Mouse (Mus musculus) ES-E14 (cell line): ENCODE data around the gene Dock3.

ENCODE experiments used
- CHD2 ChIP-seq: IDR thresholded peaks from 2 replicates; pipeline ENCODE4 v1.6.1; 2014; ENCODE audit warnings: mild to moderate bottlenecking, low read depth, low read length, inconsistent platforms
- HCFC1 ChIP-seq: IDR thresholded peaks from 2 replicates; pipeline ENCODE4 v1.6.1; 2012; ENCODE audit warnings: low read length, inconsistent platforms, borderline replicate concordance; ENCODE audit not compliant: insufficient read depth
- MAFK ChIP-seq: IDR thresholded peaks from 2 replicates; pipeline ENCODE4 v1.6.1; 2014; ENCODE audit warnings: mild to moderate bottlenecking, low read depth, low read length, inconsistent platforms; ENCODE audit not compliant: insufficient read depth
- ZC3H11A ChIP-seq: IDR thresholded peaks from 2 replicates; pipeline ENCODE4 v1.6.1; 2012; ENCODE audit warnings: low read depth, mild to moderate bottlenecking, inconsistent platforms, low read length, borderline replicate concordance

DNA sequence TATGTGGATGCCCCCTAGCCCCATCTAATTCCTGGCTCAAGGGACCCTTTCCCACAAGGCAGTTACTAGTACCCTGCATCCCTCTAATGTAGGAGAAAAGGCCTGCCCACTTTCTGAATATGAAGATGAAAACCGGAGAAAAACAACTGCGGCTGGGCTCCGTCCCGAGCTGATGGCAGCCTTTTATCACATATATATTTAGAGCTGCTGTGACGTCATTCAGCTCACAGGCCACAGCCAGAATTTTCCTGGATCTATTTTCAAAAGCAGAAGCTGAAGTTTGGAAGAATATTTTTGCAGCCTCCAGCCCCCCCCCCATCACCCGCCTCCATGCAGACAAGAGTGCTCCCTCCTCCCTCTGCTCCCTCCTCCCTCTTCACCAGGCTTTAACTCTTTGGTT, 27.9 kb upstream of the Dock3 start:
- no peak for TF ChIP-seq CHD2
- TF ChIP-seq ZC3H11A: no peak
- TF ChIP-seq MAFK: no peak
- TF ChIP-seq HCFC1: no peak
